Mouse (Mus musculus): ENCODE results near the gene Ano6. TPM values are rescaled to one million over a fixed set of nuclear protein-coding genes. Genes with fewer than 3 reads are reported as not detected.

Ano6 gene
- total and polyA plus RNA-seq, 3 experiments: 14.9 to 27.0 (median 18.4) TPM

- dilution Hi-C loops (cut with MboI; ENCODE audit: extremely low pct_ligation_motif_present, extremely low pct_unique_long_range_greater_than_20kb, low sequenced_read_pairs) (no loop called here), in situ Hi-C loops (cut with MboI; ENCODE audit: low pct_ligation_motif_present, low pct_unique_long_range_greater_than_20kb, low sequenced_read_pairs) (no loop called here)
- Histone ChIP-seq H3K4me3 (replicated peaks in 1 of 3; ENCODE audit: low read depth in 2 of 3, low read length in 2 of 3, poor library complexity in 1 of 3) (no peak overlapping the region), H3K9me3 (replicated peaks; ENCODE audit: low read length) (no peaks in the 10 kb centered on the region), H3K9ac (ENCODE audit: insufficient read depth, low read depth) (no peak overlapping the region), H3K27ac (ENCODE audit: insufficient read depth, low read depth) (peak overlapping the region; percentile 73), H3K27me3 (replicated peaks) (no peaks in the 10 kb centered on the region), H3K4me2 (ENCODE audit: insufficient read depth, low read depth, poor library complexity, severe bottlenecking) (peak overlapping the region; percentile 16; the same call in 1 of the 2 replicates), H3K79me2 (replicated peaks; ENCODE audit: control insufficient read depth, extremely low read depth, insufficient read depth, poor library complexity, severe bottlenecking) (no peaks in the 10 kb centered on the region), H3K36me3 (replicated peaks in 1 of 2; ENCODE audit: control insufficient read depth in 1 of 2, insufficient read depth in 1 of 2, low read length in 1 of 2) (peaks cover 27 to 71% of the 10 kb centered on the region in 2 experiments), H3K4me1 (ENCODE audit: control insufficient read depth in 1 of 2, insufficient read depth in 2 of 2) (peaks cover 10 to 34% of the 10 kb centered on the region in 2 experiments)
- TF ChIP-seq JUN (IDR thresholded peaks at IDR 0.05; ENCODE audit: insufficient read depth, low read depth, low read length) (no peak), SIN3A (IDR thresholded peaks at IDR 0.05; ENCODE audit: low read length) (no peak), CHD1 (IDR thresholded peaks at IDR 0.05; ENCODE audit: low read depth, low read length) (no peak), ZMIZ1 (IDR thresholded peaks at IDR 0.05; ENCODE audit: low read depth, low read length) (peak; percentile 53; the same call in 1 of the 2 replicates), ELF1 (IDR thresholded peaks at IDR 0.05; ENCODE audit: low read depth, low read length) (0 out of 2 replicates have a peak, but pooled peaks have one; percentile 7), RCOR1 (conservative IDR thresholded peaks at IDR 0.05; ENCODE audit: low read depth, low read length) (0 out of 2 replicates have a peak, but pooled peaks have one; percentile 31), UBTF (IDR thresholded peaks at IDR 0.05; ENCODE audit: low read depth, low read length) (no peak), IRF4 (IDR thresholded peaks at IDR 0.05; ENCODE audit: low read depth, low read length) (peak; percentile 39; the same call in 1 of the 2 replicates), CTCF (conservative IDR thresholded peaks at IDR 0.05 in 1 of 2, IDR thresholded peaks at IDR 0.05 in 1 of 2; ENCODE audit: low read depth in 2 of 2, low read length in 2 of 2) (no peak), EP300 (IDR thresholded peaks at IDR 0.05; ENCODE audit: low read length) (peak; percentile 58), CHD2 (IDR thresholded peaks at IDR 0.05; ENCODE audit: low read length) (0 out of 2 replicates have a peak, but pooled peaks have one; percentile 26), BHLHE40 (IDR thresholded peaks at IDR 0.05; ENCODE audit: low read depth, low read length) (0 out of 2 replicates have a peak, but pooled peaks have one; percentile 12)
- peak; percentile 55 for DNase-seq (ENCODE audit: extremely low read depth)
Observed at GRCm38 (mm10) chr15:95963124-95963482, 172.5 kb downstream of the Ano6 start.

GRCm38 (mm10) chr15:95963533-95964250, 173.0 kb downstream of the Ano6 start:
- Histone ChIP-seq H3K9ac (ENCODE audit: insufficient read depth, low read depth) (no peak overlapping the region), H3K27ac (ENCODE audit: insufficient read depth, low read depth) (peak overlapping the region; percentile 73; the same call in 1 of the 2 replicates), H3K9me3 (replicated peaks; ENCODE audit: low read length) (no peaks in the 10 kb centered on the region), H3K27me3 (replicated peaks) (no peaks in the 10 kb centered on the region), H3K79me2 (replicated peaks; ENCODE audit: control insufficient read depth, extremely low read depth, insufficient read depth, poor library complexity, severe bottlenecking) (no peaks in the 10 kb centered on the region), H3K36me3 (replicated peaks in 1 of 2; ENCODE audit: control insufficient read depth in 1 of 2, insufficient read depth in 1 of 2, low read length in 1 of 2) (peaks cover 23 to 71% of the 10 kb centered on the region in 2 experiments), H3K4me2 (ENCODE audit: insufficient read depth, low read depth, poor library complexity, severe bottlenecking) (peak overlapping the region; percentile 16; the same call in 1 of the 2 replicates), H3K4me3 (replicated peaks in 1 of 3; ENCODE audit: low read depth in 2 of 3, low read length in 2 of 3, poor library complexity in 1 of 3) (no peak overlapping the region), H3K4me1 (ENCODE audit: control insufficient read depth in 1 of 2, insufficient read depth in 2 of 2) (peaks cover 10 to 34% of the 10 kb centered on the region in 2 experiments)
- no peak for TF ChIP-seq CTCF (conservative IDR thresholded peaks at IDR 0.05 in 1 of 2, IDR thresholded peaks at IDR 0.05 in 1 of 2; ENCODE audit: low read depth in 2 of 2, low read length in 2 of 2)
- no peak for TF ChIP-seq UBTF (IDR thresholded peaks at IDR 0.05; ENCODE audit: low read depth, low read length)
- TF ChIP-seq NRF1 (IDR thresholded peaks at IDR 0.05; ENCODE audit: low read depth, low read length): no peak
- TF ChIP-seq ZNF384 (IDR thresholded peaks at IDR 0.05; ENCODE audit: low read depth, low read length): no peak
- TF ChIP-seq JUND (conservative IDR thresholded peaks at IDR 0.05; ENCODE audit: low read depth, low read length): no peak
- no peak for TF ChIP-seq MEF2A (IDR thresholded peaks at IDR 0.05; ENCODE audit: borderline replicate concordance, low read depth, low read length)
- no peak for DNase-seq (ENCODE audit: extremely low read depth)
- dilution Hi-C loops (cut with MboI; ENCODE audit: extremely low pct_ligation_motif_present, extremely low pct_unique_long_range_greater_than_20kb, low sequenced_read_pairs): no loop called here
- in situ Hi-C loops (cut with MboI; ENCODE audit: low pct_ligation_motif_present, low pct_unique_long_range_greater_than_20kb, low sequenced_read_pairs): no loop called here

Measured in CH12.LX (cell line).